Mouse (Mus musculus): Measurements from ENCODE around the gene Bpifb2. TPM values are rescaled to one million over a fixed set of nuclear protein-coding genes. Genes with fewer than 3 reads are reported as not detected.
A peak's percentile ranks its signal among the peaks of the same experiment; 100 is the strongest.

Bpifb2 gene
- total RNA-seq, 2 experiments from 2014 or later, result not detected

DNA sequence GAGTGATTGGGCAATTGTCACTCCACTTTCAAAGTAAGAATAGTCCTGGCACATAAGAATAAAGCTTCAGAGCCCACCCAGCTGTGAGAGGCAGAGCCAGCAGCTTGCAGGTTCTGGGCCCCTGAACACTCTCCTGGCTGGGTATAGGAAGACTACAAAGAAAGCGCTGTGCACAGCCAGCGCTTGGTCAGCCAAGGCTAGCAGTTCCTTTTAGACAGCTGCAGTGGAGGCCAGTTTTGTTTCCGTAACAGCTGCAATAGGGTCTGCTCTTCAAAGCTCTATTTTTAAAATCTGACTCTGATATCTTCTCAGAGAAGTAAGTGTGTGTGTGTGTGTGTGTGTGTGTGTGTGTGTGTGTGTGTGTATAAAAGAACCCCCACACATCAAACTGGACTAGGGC lies 12.9 kb upstream of the Bpifb2 start:
- TF ChIP-seq CTCF (IDR thresholded peaks at IDR 0.05), result no peak

DNA sequence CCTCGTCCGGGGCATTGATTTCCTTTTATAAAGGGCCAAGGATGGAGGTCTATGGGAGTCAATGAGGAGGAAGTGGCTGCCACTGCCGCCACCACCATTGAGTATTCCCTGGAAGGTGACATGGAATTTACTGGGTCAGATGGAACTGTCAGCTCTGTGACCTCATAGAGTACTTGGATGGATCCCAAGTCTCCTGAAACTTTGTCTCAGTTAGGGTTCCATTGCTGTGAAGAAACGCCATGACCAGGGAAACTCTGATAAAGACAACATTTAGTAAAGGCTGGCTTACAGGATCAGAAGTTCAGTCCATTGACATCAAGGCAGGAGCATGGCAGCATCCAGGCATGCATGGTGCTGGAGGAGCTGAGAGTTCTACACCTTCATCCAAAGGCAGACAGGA lies 3.9 kb upstream of the Bpifb2 start, which contains the start of gene Sun5:
Sun5 (minus strand) TSS at position 101 of the 400 bp plus-strand sequence.
- H3K27ac ChIP-seq, result no peak within 1 kb of the TSS
- DNase-seq (ENCODE audit: extremely low spot score in 1 of 2, low spot score in 2 of 2), result no peak
- intact Hi-C loops (cut with DNase I), result no loop called here
- no peak within 1 kb of the TSS for H3K4me3 ChIP-seq
- TF ChIP-seq CTCF (IDR thresholded peaks at IDR 0.05), result no peak

More for the DNA sequence above, 12.9 kb upstream of the Bpifb2 start:
- Histone ChIP-seq H3K4me3 (no peak overlapping the region), H3K27ac (no peak overlapping the region)
- DNase-seq (ENCODE audit: extremely low spot score in 1 of 2, low spot score in 2 of 2), result no peak
- intact Hi-C loops (cut with DNase I), result no loop called here

DNA sequence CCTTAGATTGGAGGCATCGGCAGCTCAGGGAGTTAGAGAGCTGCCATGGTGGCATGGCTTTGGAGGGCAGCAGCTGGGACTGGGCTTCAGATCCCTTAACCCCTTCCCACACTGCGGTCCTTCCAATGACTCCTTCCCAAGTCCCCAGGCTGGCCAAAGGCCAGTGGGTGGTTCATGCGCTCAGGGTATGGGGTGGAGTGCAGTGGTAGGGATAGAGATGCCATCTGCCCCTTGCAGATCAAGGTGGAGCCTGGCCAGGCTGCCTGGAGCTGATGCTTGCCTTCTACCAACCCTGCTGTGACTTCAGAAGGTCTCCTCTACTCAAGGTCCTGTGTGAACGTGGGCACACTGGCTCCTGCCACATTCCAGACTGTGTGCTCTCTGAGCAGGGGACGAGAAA lies 24.3 kb downstream of the Bpifb2 start:
- intact Hi-C loops (cut with DNase I), result no loop called here
- DNase-seq (ENCODE audit: extremely low spot score in 1 of 2, low spot score in 2 of 2), result no peak
- H3K4me3 ChIP-seq, result no peak overlapping the region
- H3K27ac ChIP-seq, result no peak overlapping the region
- no peak for TF ChIP-seq CTCF (IDR thresholded peaks at IDR 0.05)

DNA sequence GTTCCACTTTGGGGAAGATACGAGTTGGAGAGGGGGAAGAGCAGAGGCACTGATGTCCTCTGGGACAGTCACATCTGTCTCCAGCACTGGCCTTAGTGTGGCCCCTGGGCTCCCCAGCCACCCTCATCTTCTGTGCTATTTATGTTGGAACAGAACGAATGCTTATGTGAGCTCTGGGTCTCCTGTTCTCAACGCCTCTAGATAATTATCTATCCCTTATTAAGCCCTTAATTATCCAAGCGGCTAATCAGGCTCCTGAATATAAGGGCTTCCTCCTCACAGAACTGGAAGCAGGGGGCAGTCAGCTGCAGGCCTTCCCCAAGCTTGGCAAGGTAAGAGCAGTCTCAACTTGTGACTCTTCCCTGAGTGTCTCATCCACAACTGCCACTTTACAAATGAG lies 25.2 kb downstream of the Bpifb2 start, which contains the start of gene Bpifb6:
Bpifb6 (plus strand) TSS at position 301 of the 400 bp plus-strand sequence.
- intact Hi-C loops (cut with DNase I), result no loop called here
- DNase-seq (ENCODE audit: extremely low spot score in 1 of 2, low spot score in 2 of 2), result no peak
- no peak within 1 kb of the TSS for H3K27ac ChIP-seq
- no peak within 1 kb of the TSS for H3K4me3 ChIP-seq
- TF ChIP-seq CTCF (IDR thresholded peaks at IDR 0.05), result no peak

DNA sequence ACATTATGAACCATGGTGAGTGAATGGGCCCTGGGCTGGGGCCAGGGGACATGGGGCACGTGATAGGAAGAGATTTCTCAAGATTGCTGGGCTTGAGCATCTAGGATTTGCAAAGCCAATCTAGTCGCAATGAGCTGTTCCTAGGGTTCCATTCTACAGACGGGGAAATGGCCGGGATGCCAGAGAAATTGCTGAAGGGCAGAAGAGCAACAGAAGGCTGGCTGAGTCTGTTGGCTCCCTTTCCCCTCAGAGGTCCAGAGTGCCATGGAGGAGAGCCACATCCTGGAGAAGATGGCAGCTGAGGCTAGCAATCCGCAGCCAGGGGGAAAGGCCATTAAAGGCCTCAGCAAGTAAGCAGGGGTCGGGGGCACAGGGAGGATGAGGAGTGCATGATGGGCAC lies 27.9 kb downstream of the Bpifb2 start:
- Histone ChIP-seq H3K27ac (no peak overlapping the region), H3K4me3 (no peak overlapping the region)
- no peak for DNase-seq (ENCODE audit: extremely low spot score in 1 of 2, low spot score in 2 of 2)
- intact Hi-C loops (cut with DNase I), result no loop called here
- no peak for TF ChIP-seq CTCF (IDR thresholded peaks at IDR 0.05)

DNA sequence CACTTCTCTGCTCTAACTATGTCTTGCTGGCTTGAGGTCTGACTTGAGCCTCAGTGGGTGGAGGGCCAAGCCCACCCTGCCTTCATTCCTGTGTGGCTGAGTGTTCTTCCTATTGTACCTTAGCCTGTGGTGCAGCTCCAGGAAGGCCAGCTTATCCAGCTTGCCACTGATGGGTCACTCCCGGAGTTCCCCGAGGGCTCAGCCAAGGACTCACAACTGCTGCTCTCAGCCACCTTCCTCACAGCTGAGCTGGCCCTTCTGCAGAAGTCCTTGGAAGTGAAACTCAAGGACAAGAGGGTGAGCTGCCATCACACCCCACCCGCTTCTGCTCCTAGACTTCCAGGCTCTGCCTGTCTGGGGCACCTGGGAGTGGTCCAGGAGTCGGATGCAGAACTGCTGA lies 31.8 kb downstream of the Bpifb2 start:
- Histone ChIP-seq H3K4me3 (no peak overlapping the region), H3K27ac (no peak overlapping the region)
- no peak for DNase-seq (ENCODE audit: extremely low spot score in 1 of 2, low spot score in 2 of 2)
- TF ChIP-seq CTCF (IDR thresholded peaks at IDR 0.05), result no peak
- intact Hi-C loops (cut with DNase I), result no loop called here

DNA sequence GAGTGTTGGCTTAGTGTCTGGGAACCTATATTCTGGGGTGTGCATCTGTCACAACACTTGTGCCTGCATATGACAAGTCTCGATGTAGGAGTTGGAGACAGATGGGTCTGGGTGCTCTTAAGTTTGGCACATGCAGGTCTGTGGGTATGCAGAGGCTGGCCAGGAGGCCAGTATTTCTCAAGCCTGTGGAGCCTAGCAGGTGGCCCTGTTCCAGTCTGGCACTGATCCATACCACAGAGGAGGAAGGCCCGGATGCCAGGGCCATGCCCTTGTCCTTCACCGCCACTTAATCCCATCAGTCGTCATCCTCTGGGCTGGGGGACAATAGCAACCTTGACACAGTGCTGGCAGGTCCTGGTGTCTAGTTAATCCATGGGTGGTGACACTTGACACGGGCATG lies 39.3 kb downstream of the Bpifb2 start:
- intact Hi-C loops (cut with DNase I), result no loop called here
- DNase-seq (ENCODE audit: extremely low spot score in 1 of 2, low spot score in 2 of 2), result no peak
- no peak overlapping the region for H3K4me3 ChIP-seq

DNA sequence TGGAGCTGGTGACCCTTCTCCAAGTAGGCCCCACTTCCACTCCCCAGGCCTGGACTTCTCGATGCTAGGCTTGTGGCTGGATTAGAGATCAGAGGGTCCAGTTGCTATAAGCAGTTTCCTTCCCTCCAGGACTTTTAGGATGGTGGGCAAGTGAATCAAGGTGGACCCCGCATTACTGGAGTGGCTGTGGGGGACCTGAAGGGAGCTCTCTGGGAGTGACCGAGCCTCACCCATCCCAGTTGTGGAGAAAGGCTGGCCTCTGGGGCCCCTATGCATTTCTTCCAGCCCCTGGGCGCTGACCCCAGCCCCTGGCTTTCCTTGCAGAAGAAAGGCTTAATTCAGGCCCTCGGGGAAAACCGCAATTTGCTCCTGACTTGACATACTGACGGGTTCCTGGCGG lies 43.1 kb downstream of the Bpifb2 start, which contains the start of gene Bpifb3:
Bpifb3 (plus strand) TSS at position 301 of the 400 bp plus-strand sequence.
- Histone ChIP-seq H3K4me3 (no peak within 1 kb of the TSS), H3K27ac (no peak within 1 kb of the TSS)
- no peak for TF ChIP-seq CTCF (IDR thresholded peaks at IDR 0.05)
- intact Hi-C loops (cut with DNase I), result no loop called here
- DNase-seq (ENCODE audit: extremely low spot score in 1 of 2, low spot score in 2 of 2), result no peak

More for the DNA sequence above, 39.3 kb downstream of the Bpifb2 start:
- TF ChIP-seq CTCF (IDR thresholded peaks at IDR 0.05), result no peak
- no peak overlapping the region for H3K27ac ChIP-seq

DNA sequence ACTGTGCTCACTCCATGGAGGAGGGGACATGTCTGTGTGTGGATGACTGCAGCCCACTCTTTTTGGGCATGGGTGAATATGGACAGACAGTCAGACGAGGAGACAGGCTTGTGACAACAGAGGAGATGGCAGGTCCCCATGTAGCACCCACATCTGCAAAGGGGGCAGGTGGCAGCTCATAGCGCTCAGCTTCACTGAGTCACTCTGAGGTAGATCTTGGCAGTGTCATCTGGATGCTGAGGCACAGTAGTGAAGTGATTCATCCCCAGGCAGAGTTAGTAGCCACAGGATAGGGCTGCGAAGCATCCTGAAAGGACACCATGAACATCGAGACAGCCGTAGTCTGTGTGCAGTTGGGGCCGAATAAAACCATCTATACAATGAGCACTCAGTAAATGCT lies 46.4 kb downstream of the Bpifb2 start:
- TF ChIP-seq CTCF (IDR thresholded peaks at IDR 0.05), result no peak
- Histone ChIP-seq H3K4me3 (no peak overlapping the region), H3K27ac (no peak overlapping the region)
- peak; percentile 18 to 35 for DNase-seq (ENCODE audit: extremely low spot score in 1 of 2, low spot score in 2 of 2)
- intact Hi-C loops (cut with DNase I), result loop anchor here (2.0 kb wide), 1 partner anchor 42 kb away; no protein-coding TSS in a partner anchor

DNA sequence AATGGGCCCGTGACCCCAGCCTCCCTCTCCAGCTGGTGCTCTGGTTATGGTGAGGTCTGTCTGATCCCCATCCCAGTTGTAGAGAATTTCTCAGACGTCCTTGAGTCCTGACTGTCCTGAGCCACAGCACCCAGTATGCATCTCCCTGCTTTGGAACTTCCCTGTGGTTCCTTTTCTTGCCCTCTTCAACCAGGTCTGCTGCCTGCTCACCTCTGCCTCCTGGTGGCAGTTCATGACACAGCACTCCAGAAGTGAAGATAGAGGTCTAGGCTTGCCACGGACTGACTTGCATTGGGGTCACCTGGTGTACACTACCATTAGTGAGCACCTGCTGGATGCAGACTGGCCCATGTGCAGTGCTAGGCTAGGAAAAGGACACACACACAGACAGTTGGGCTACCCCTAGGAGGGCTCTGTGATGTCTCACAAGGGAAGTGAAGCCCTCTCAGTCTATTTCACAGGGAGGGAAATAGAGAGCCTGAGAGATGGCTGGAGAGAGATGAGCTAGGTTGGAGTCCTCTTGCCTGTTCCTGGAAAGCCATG lies 55.1 kb downstream of the Bpifb2 start:
- H3K27ac ChIP-seq, result no peak overlapping the region
- DNase-seq (ENCODE audit: extremely low spot score in 1 of 2, low spot score in 2 of 2), result peak; percentile 25 to 47
- H3K4me3 ChIP-seq, result no peak overlapping the region
- peak; percentile 77 for TF ChIP-seq CTCF (IDR thresholded peaks at IDR 0.05)
- intact Hi-C loops (cut with DNase I), result loop anchor here (2.0 to 5.0 kb wide), 3 partner anchors 78 to 263 kb away; no protein-coding TSS in a partner anchor

DNA sequence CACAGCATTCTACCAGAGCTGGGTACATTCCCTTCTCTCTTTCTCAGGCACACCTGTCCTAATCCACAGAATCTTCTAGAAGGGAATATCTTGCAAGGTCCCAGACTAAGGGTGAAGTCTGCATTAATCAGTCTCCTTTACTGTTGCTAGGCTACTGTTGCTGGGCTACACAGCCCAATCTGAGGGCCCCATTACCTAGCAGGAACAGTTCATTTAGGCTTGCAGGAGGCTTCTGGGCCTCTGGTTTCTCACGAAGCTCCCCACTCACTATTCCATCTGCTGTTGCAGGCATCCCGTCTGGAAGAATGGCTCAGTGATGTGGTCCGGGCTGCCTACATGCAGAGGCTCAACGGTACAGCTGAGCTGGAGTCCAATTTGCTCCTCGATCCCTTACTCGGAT lies 56.3 kb downstream of the Bpifb2 start:
- no peak overlapping the region for H3K27ac ChIP-seq
- H3K4me3 ChIP-seq, result no peak overlapping the region
- DNase-seq (ENCODE audit: extremely low spot score in 1 of 2, low spot score in 2 of 2), result no peak
- intact Hi-C loops (cut with DNase I), result loop anchor here (2.0 to 5.0 kb wide), 2 partner anchors 79 to 124 kb away; no protein-coding TSS in a partner anchor
- TF ChIP-seq CTCF (IDR thresholded peaks at IDR 0.05), result no peak

DNA sequence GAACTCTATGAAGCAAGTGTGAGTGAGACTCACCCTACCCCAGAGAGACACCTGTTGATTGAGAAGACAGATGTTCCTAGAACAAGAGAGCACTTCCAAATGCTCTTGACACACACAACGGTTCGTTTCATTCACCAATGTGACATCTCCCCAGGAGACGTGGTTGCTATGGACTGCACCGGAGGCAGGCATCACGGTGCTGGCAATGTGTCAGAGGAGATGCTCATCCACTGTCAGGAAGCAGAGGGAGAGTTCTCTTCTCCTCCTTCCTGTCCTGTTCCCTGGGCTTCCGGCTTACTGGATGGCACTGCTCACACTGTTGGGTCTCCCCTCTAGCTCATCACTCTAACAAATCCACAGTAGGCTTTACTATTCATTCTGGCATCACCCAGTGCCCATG lies 58.5 kb downstream of the Bpifb2 start:
- Histone ChIP-seq H3K27ac (no peak overlapping the region), H3K4me3 (no peak overlapping the region)
- no peak for DNase-seq (ENCODE audit: extremely low spot score in 1 of 2, low spot score in 2 of 2)
- no peak for TF ChIP-seq CTCF (IDR thresholded peaks at IDR 0.05)
- intact Hi-C loops (cut with DNase I), result loop anchor here (5.0 kb wide), 1 partner anchor 81 kb away; no protein-coding TSS in a partner anchor

DNA sequence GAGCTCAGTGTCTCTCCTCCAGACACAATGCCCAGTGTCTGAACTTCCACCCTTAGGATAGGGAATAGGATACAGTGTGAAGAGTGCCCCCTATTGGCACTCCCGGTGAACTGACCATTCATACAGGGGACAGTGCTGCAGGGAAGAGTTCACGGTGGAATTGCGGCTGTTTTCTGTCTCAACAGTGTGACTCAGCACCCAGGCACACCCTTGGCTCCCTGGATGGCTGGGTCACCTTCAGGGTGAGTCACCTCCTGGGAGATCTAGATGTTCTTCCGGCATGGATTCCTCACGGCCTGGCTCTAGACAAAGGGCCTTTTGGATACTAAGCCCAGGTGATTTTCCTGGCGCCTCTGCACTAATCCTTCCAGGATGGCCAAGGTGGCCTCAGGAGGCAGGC lies 60.5 kb downstream of the Bpifb2 start:
- TF ChIP-seq CTCF (IDR thresholded peaks at IDR 0.05), result no peak; the same call in 1 of the 2 replicates
- intact Hi-C loops (cut with DNase I), result no loop called here

More for the DNA sequence above, 60.5 kb downstream of the Bpifb2 start:
- no peak for DNase-seq (ENCODE audit: extremely low spot score in 1 of 2, low spot score in 2 of 2)
- Histone ChIP-seq H3K27ac (no peak overlapping the region), H3K4me3 (no peak overlapping the region)
